Comparison of ENCODE assay signal across 15 mouse cellular contexts in genomic region chr10:25403813-25404701, GRCm38 (mm10). TPM values are rescaled to one million over a fixed set of nuclear protein-coding genes. Genes with fewer than 3 reads are reported as not detected.
DNase-seq lines count a peak whose midpoint lies in the region; ATAC-seq and TF ChIP-seq lines count a peak whose summit lies in the region.
"Had no signal": no experiment of that assay in that cellular context is flagged by ENCODE, and none has a peak within 500 bp of the region (broad histone marks: within the 10 kb centered on the region; RNA-seq: fewer than 3 reads in every experiment).

No protein-coding gene starts in this region.

- intact Hi-C loops in left cerebral cortex, postnatal 4 days (cut with DNase I) = no loop called here

- H3K36me3 ChIP-seq in thymus, adult 2 months (ENCODE audit: control insufficient read depth, insufficient read depth, low read length) = no peaks in the 10 kb centered on the region
- H3K36me3 ChIP-seq: kidney, embryonic 15.5 days; lung, embryonic 15.5 days; stomach, embryonic 15.5 days had no signal

- H3K27me3 ChIP-seq in thymus, adult 2 months (ENCODE audit: control insufficient read depth, insufficient read depth, low read length) = no peaks in the 10 kb centered on the region
- H3K27me3 ChIP-seq: forebrain, embryonic 13.5 days; kidney, embryonic 15.5 days; lung, embryonic 15.5 days; stomach, embryonic 15.5 days had no signal

- no peak for TF ChIP-seq POLR2A in thymus, adult 2 months (IDR thresholded peaks at IDR 0.05; ENCODE audit: control insufficient read depth, extremely low read depth, insufficient read depth, low read length, poor library complexity)

- peaks cover 12% of the 10 kb centered on the region for H3K4me1 ChIP-seq in thymus, adult 2 months (replicated peaks; ENCODE audit: control insufficient read depth, insufficient read depth, low read length)

- H3K4me3 ChIP-seq in thymus, adult 2 months (ENCODE audit: control insufficient read depth, insufficient read depth, low read length) = peak overlapping the region; percentile 24
- H3K4me3 ChIP-seq: forebrain, embryonic 13.5 days; kidney, embryonic 15.5 days; lung, embryonic 15.5 days; stomach, embryonic 15.5 days had no signal

- H3K27ac ChIP-seq in thymus, adult 2 months (ENCODE audit: control insufficient read depth, insufficient read depth, low read length) = no peak overlapping the region
- H3K27ac ChIP-seq: forebrain, embryonic 13.5 days; hindbrain, postnatal 0 days; kidney, embryonic 15.5 days; lung, embryonic 15.5 days; stomach, embryonic 15.5 days had no signal

- 8% methylated on average over 15 of the region's 15 CpGs for WGBS in thymus, adult 2 months

- peak; percentile 11 for DNase-seq in thymus, adult 2 months
- DNase-seq in thymus, postnatal 10 days (ENCODE audit: low spot score in 2 of 2) = no peak
- DNase-seq in T-cell, adult 2 months (ENCODE audit: low spot score) = no peak
- DNase-seq in left cerebral cortex, adult 18-20 months (ENCODE audit: low spot score in 2 of 2) = no peak
- no peak for DNase-seq in left cerebral cortex, postnatal 4 days
- DNase-seq: cerebellum, postnatal 36 days; heart, postnatal 10 days; layer of hippocampus, postnatal 36 days had no signal

- TF ChIP-seq CTCF in thymus, adult 2 months (IDR thresholded peaks at IDR 0.05; ENCODE audit: borderline replicate concordance, control insufficient read depth, extremely low read depth, insufficient read depth, low read length, poor library complexity) = no peak

- ATAC-seq in common myeloid progenitor, adult 5-6 weeks (replicated peaks; ENCODE audit: low read depth, poor library complexity, severe bottlenecking) = peak; percentile 60
- ATAC-seq in megakaryocyte progenitor cell, adult 5-6 weeks (replicated peaks; ENCODE audit: poor library complexity) = peak; percentile 62
- ATAC-seq: forebrain, embryonic 13.5 days; hindbrain, postnatal 0 days had no signal

RNA-seq across cellular contexts. Expression of gene Epb41l2, which starts 44.5 kb away (rescaled TPM):
- 47.5 and 52.5 TPM in 2 replicates for polyA plus RNA-seq in thymus, adult 2 months (2012; rRNA removed)
- 27.3 and 35.8 TPM in 2 replicates for total RNA-seq in common myeloid progenitor, adult 5-6 weeks (2017)
- 16.5 and 28.2 TPM in 2 replicates for total RNA-seq in megakaryocyte progenitor cell, adult 5-6 weeks (2015)
- 19.1 and 24.6 TPM in 2 replicates for total RNA-seq in megakaryocyte progenitor cell, adult 5-6 weeks (2017)
- total RNA-seq in left cerebral cortex, adult 18-20 months (2021) = 100 to 1,000 TPM; 108 to 113 TPM
- total RNA-seq in left cerebral cortex, postnatal 4 days (2021) = 100 to 1,000 TPM; 115 to 121 TPM
